Mouse (Mus musculus) C2C12 (cell line): ENCODE measurements around the gene Thap7. TPM values are rescaled to one million over a fixed set of nuclear protein-coding genes. Genes with fewer than 3 reads are reported as not detected.

Experiments
- H3K27me3 ChIP-seq: one replicate; pipeline ENCODE4 v1.6.1; 2011; ENCODE audit not compliant: control insufficient read depth, insufficient read depth, insufficient read length
- H3K36me3 ChIP-seq: one replicate; pipeline ENCODE4 v1.6.1; 2011; ENCODE audit not compliant: control insufficient read depth, insufficient read depth
- H3K4me3 ChIP-seq: one replicate; pipeline ENCODE4 v1.5.1; 2011; ENCODE audit warnings: mild to moderate bottlenecking, control low read depth; ENCODE audit not compliant: poor library complexity, insufficient read depth, severe bottlenecking
- H3K79me2 ChIP-seq: one replicate; pipeline ENCODE4 v1.6.1; 2011; ENCODE audit not compliant: control insufficient read depth, insufficient read depth
- H3K79me3 ChIP-seq: one replicate; pipeline ENCODE4 v1.6.1; 2011; ENCODE audit warnings: low read depth, control low read depth
- H3ac ChIP-seq: one replicate; pipeline ENCODE3; 2011; ENCODE audit warnings: low read depth; ENCODE audit not compliant: control insufficient read depth, insufficient read length
- CEBPB ChIP-seq: IDR thresholded peaks from one replicate; pipeline ENCODE4 v1.6.1; 2011; ENCODE audit warnings: low read depth, mild to moderate bottlenecking, control low read depth, moderate library complexity
- CTCF ChIP-seq: IDR thresholded peaks from one replicate; pipeline ENCODE4 v1.5.1; 2011; ENCODE audit not compliant: control insufficient read depth, insufficient read depth, insufficient read length
- FOSL1 ChIP-seq: IDR thresholded peaks from one replicate; pipeline ENCODE4 v1.8.0; 2011; ENCODE audit warnings: mild to moderate bottlenecking, low read length; ENCODE audit not compliant: poor library complexity, insufficient read depth, severe bottlenecking
- MAX ChIP-seq: IDR thresholded peaks from one replicate; pipeline ENCODE4 v1.6.1; 2011; ENCODE audit warnings: mild to moderate bottlenecking, control low read depth
- MYOD1 ChIP-seq: IDR thresholded peaks from one replicate; pipeline ENCODE4 v1.6.1; 2011; ENCODE audit warnings: low read depth; ENCODE audit not compliant: control insufficient read depth, insufficient read length
- MYOG ChIP-seq: IDR thresholded peaks from one replicate; pipeline ENCODE4 v1.6.1; 2011; ENCODE audit not compliant: control insufficient read depth, insufficient read length; ENCODE audit errors: extremely low read depth
- USF1 ChIP-seq: IDR thresholded peaks from one replicate; pipeline ENCODE4 v1.6.1; 2011; ENCODE audit warnings: low read depth, mild to moderate bottlenecking, control low read depth, moderate library complexity
- polyA plus RNA-seq: library from polyadenylated mRNA; unstranded; fragments of >200 nt; fragmentation: generic; extraction: Trizol; gene quantifications from one replicate; pipeline ENCODE4 v1.2.1, GENCODE M21; 2012; ENCODE audit warnings: missing spikeins

Gene Thap7
- polyA plus RNA-seq, 1 experiment, result 55.7 TPM

DNA sequence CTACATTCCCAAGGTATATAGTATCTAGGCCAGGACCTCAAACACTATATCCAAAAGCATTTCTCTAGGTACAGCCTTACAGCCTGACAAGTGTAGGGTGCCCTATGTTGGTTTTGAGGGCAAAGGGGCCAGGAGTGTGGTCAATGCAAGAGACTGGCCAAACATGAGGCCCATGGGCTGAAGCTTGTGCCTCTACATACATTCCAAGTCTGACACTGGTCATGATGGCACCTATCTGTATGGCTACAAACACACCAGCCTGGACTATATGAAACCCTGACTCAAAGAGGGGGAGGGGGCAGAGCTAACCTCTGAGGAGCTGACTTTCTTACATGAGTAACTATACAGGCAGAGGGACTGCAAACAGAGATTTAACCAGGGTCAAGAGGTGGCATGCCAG is 3.3 kb downstream of the Thap7 start:
- peaks cover 63% of the 10 kb centered on the region for H3K36me3 ChIP-seq
- TF ChIP-seq MYOD1 (no peak), USF1 (no peak), CTCF (no peak), FOSL1 (no peak), MYOG (no peak), CEBPB (no peak), MAX (no peak)

DNA sequence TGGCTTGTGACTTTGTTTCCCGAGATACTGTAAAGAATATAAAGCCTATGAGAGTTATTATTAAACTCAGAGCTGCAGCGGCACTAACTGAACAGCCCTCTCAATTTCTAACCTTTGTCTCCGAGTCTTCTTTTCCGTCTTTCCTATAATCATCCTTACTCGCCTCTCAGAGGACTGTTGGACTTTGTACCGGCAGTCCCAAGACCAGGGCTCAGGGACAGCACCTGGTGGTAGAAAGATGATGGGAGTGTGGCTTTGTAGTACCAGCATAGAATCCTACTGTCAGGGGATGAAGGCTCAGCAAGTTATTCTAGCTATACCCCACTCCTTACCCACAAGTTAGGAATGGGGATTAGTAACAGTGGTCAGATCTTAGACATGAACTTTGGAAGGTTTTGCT is 4.7 kb downstream of the Thap7 start:
- TF ChIP-seq CEBPB (no peak), FOSL1 (no peak), MYOD1 (no peak), MYOG (no peak), CTCF (no peak), USF1 (no peak), MAX (no peak)
- Histone ChIP-seq H3K79me3 (peaks cover 18% of the 10 kb centered on the region), H3K79me2 (peaks cover 28% of the 10 kb centered on the region), H3K36me3 (peaks cover 70% of the 10 kb centered on the region), H3K4me3 (no peak overlapping the region), H3K27me3 (no peaks in the 10 kb centered on the region), H3ac (no peak overlapping the region)

More for the DNA sequence above, 3.3 kb downstream of the Thap7 start:
- peaks cover 32% of the 10 kb centered on the region for H3K79me2 ChIP-seq
- H3K27me3 ChIP-seq, result no peaks in the 10 kb centered on the region
- no peak overlapping the region for H3ac ChIP-seq
- no peak overlapping the region for H3K4me3 ChIP-seq
- H3K79me3 ChIP-seq, result peaks cover 18% of the 10 kb centered on the region

DNA sequence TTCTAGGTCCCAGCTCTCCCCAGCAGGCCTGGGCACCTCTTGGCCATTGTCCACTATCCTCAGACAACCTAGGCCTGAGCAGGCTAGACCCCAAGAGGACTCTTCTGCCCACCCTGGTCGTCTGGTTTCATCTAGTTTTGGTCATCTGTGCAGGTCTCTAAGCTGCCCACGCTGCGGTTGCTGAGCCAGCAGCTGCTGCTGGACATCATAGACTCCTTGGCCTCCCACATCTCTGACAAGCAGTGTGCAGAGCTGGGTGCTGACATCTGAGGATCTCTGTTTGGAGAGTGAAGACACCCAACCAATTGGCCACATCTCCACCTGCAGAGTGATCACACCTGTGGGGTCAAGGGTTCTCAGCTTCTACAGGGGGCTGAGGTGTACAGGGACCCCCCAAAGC is 5.4 kb downstream of the Thap7 start:
- H3K79me2 ChIP-seq, result peaks cover 26% of the 10 kb centered on the region
- H3K27me3 ChIP-seq, result no peaks in the 10 kb centered on the region
- H3K36me3 ChIP-seq, result peaks cover 76% of the 10 kb centered on the region
- TF ChIP-seq MYOG, result no peak
- TF ChIP-seq MAX, result no peak
- no peak for TF ChIP-seq FOSL1
- TF ChIP-seq MYOD1, result no peak
- no peak for TF ChIP-seq CTCF
- TF ChIP-seq CEBPB, result no peak
- no peak for TF ChIP-seq USF1
- peaks cover 18% of the 10 kb centered on the region for H3K79me3 ChIP-seq
- no peak overlapping the region for H3ac ChIP-seq
- H3K4me3 ChIP-seq, result no peak overlapping the region

DNA sequence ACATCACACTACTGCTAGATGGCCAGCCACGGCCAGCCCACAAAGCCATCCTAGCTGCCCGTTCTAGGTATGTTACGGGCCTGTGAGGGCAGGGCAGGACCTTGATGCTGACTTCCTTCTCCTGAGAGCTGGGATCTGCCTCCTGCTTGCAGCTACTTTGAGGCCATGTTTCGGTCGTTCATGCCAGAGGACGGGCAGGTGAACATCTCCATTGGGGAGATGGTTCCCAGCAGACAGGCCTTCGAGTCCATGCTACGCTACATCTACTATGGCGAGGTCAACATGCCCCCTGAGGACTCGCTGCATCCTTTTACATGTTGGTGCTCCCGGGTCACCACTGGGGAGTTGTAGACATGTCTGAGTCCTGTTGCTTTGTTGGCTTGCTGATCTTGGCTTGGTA is 6.8 kb downstream of the Thap7 start:
- Histone ChIP-seq H3ac (no peak overlapping the region), H3K36me3 (peaks cover 87% of the 10 kb centered on the region), H3K4me3 (no peak overlapping the region), H3K27me3 (no peaks in the 10 kb centered on the region), H3K79me3 (peaks cover 6% of the 10 kb centered on the region), H3K79me2 (peaks cover 13% of the 10 kb centered on the region)
- TF ChIP-seq MAX (no peak), FOSL1 (no peak), MYOD1 (no peak), USF1 (no peak), CTCF (no peak), MYOG (no peak), CEBPB (no peak)

DNA sequence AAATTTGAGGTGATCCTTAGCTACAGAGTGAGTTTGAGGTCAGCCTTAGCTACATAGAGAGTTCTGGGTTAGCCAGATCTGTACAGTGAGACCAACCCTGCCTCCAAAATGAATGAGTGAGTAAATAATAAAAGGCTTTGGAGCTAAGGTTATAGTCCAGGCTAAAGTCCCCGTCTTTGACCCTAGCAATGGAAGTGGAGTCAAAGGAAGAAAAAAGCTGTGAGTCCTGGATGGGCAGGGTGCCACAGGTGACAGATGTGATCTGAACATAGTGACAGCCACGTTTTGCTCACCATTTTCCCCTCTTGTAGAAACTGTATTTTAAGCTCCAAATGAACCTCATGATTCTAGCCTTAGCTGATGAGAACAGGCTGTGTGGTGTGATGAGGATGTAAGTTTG is 12.0 kb downstream of the Thap7 start:
- no peaks in the 10 kb centered on the region for H3K79me2 ChIP-seq
- no peak overlapping the region for H3K4me3 ChIP-seq
- H3K79me3 ChIP-seq, result no peaks in the 10 kb centered on the region

DNA sequence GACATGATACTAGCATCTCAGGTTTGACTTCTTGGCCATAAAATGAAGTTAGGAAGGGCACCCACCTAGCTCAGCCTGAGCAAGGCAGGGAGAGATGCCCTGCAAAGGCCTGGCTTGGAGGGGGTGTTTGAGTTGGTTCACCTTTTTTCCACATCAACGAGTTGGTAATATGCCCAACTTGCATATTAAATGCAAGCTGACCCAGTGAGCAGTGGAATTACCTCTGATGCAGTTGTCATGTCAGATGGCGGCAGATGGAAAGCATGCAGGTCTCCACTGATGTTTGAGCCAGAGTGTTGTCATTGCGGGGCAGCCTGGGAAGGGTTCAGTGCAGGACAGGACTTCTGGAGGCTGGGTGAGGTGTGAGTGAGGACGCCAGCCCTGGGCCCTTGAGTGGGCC is 19.5 kb downstream of the Thap7 start:
- Histone ChIP-seq H3K27me3 (no peaks in the 10 kb centered on the region), H3K79me2 (peaks cover 16% of the 10 kb centered on the region), H3K36me3 (peaks cover 42% of the 10 kb centered on the region), H3K4me3 (no peak overlapping the region), H3ac (no peak overlapping the region), H3K79me3 (peaks cover 14% of the 10 kb centered on the region)
- TF ChIP-seq CEBPB (no peak), MYOG (no peak), MAX (no peak), MYOD1 (no peak), CTCF (no peak), FOSL1 (no peak), USF1 (no peak)

More for the DNA sequence above, 12.0 kb downstream of the Thap7 start:
- peaks cover 61% of the 10 kb centered on the region for H3K36me3 ChIP-seq
- TF ChIP-seq MYOG (no peak), FOSL1 (no peak), MYOD1 (no peak), CTCF (no peak), USF1 (no peak), CEBPB (no peak), MAX (no peak)
- H3K27me3 ChIP-seq, result no peaks in the 10 kb centered on the region
- H3ac ChIP-seq, result no peak overlapping the region
